Mouse (Mus musculus): ENCODE results near the gene Cyb5b. TPM values are rescaled to one million over a fixed set of nuclear protein-coding genes. Genes with fewer than 3 reads are reported as not detected.

The Cyb5b gene
- polyA plus RNA-seq, 1 experiment from 2014 or later = 93.2 TPM

DNA sequence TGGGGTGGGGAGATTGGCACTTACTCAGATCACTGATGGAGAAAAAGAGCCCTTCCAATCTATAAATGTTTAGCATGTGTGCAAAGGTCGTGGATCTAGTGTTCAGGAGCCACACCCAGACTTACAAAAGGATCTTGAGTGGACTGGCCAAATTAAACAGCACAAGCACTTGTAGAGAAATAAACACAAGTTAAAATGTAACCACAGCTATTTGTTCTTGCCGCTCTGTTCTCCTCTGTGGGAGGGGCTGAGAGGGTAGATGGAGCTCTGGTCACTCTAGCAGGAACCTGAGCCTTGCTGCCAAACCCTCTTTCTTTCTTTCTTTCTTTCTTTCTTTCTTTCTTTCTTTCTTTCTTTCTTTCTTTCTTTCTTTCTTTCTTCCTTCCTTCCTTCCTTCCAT, 33.4 kb upstream of the Cyb5b start:
- WGBS = 2% methylated on average over 2 of the region's 2 CpGs
- no peak for TF ChIP-seq CTCF (IDR thresholded peaks at IDR 0.05; ENCODE audit: low read depth)

DNA sequence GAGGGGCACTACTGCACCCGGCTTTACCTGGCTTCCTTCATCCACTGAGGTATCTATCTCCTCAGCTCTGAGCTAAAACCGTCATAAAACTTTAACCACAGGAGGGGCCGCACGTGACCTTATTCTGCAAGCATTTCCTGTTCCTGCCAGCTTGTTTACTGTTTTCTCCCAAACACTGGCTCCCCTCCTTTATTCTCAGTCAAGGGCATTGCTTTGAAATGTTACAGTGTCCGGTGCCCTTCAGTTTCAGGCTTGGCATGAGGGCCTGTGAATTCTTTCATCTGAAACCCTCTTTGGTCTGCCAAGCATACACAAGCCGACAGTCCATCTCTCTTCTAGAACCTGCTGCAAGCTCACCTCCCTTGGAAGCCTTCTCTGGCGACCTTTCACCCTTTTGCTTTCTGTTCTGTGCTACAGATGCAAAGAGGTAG, 31.6 kb upstream of the Cyb5b start:
- peak; percentile 63 for ATAC-seq
- H3K9ac ChIP-seq (ENCODE audit: low read depth, low read length) = no peak overlapping the region
- H3K4me3 ChIP-seq (ENCODE audit: low read depth, low read length) = no peak overlapping the region
- peak overlapping the region; percentile 44 for H3K4me2 ChIP-seq (replicated peaks; ENCODE audit: low read depth)
- H3K36me3 ChIP-seq (ENCODE audit: control insufficient read depth, insufficient read depth) = no peaks in the 10 kb centered on the region
- WGBS = 19% methylated on average over 7 of the region's 7 CpGs
- H3K27ac ChIP-seq (ENCODE audit: low read depth, low read length) = peak overlapping the region; percentile 57
- peaks cover 10% of the 10 kb centered on the region for H3K4me1 ChIP-seq (replicated peaks; ENCODE audit: control insufficient read depth, insufficient read depth, low read length)
- H3K9me3 ChIP-seq (ENCODE audit: control insufficient read depth) = no peaks in the 10 kb centered on the region
- TF ChIP-seq CTCF (IDR thresholded peaks at IDR 0.05; ENCODE audit: low read depth) = no peak
- no peaks in the 10 kb centered on the region for H3K27me3 ChIP-seq (replicated peaks; ENCODE audit: control insufficient read depth, insufficient read depth, low read length)

More for the DNA sequence above, 33.4 kb upstream of the Cyb5b start:
- Histone ChIP-seq H3K4me2 (replicated peaks; ENCODE audit: low read depth) (no peak overlapping the region), H3K4me3 (ENCODE audit: low read depth, low read length) (no peak overlapping the region), H3K36me3 (ENCODE audit: control insufficient read depth, insufficient read depth) (no peaks in the 10 kb centered on the region), H3K27ac (ENCODE audit: low read depth, low read length) (no peak overlapping the region), H3K9me3 (ENCODE audit: control insufficient read depth) (no peaks in the 10 kb centered on the region), H3K27me3 (replicated peaks; ENCODE audit: control insufficient read depth, insufficient read depth, low read length) (no peaks in the 10 kb centered on the region), H3K4me1 (replicated peaks; ENCODE audit: control insufficient read depth, insufficient read depth, low read length) (peaks cover 10% of the 10 kb centered on the region), H3K9ac (ENCODE audit: low read depth, low read length) (no peak overlapping the region)
- ATAC-seq = peak; percentile 70

DNA sequence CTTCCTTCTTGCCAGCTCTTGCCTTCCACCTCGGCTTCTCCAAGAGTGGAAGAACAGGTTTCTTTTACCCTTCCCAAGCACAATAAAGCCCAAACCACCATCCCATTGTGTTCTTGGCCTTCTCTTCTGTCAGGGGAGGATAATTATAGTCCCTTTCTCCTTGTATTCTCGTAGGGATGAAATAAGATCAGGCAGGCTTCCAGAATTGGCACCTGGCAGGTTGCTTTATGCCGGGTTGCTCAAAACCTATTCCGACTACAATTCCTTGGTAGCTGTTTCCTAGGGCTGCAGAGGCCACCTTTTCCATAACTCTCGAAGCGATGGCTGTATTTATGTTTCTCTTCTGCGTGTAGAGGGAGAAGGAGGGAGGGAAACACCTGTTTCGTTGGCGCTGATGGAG, 31.0 kb upstream of the Cyb5b start:
- Histone ChIP-seq H3K9me3 (ENCODE audit: control insufficient read depth) (no peaks in the 10 kb centered on the region), H3K27me3 (replicated peaks; ENCODE audit: control insufficient read depth, insufficient read depth, low read length) (no peaks in the 10 kb centered on the region), H3K4me3 (ENCODE audit: low read depth, low read length) (no peak overlapping the region), H3K36me3 (ENCODE audit: control insufficient read depth, insufficient read depth) (no peaks in the 10 kb centered on the region), H3K9ac (ENCODE audit: low read depth, low read length) (no peak overlapping the region), H3K27ac (ENCODE audit: low read depth, low read length) (no peak overlapping the region; the same call in 1 of the 2 replicates), H3K4me2 (replicated peaks; ENCODE audit: low read depth) (peak overlapping the region; percentile 44), H3K4me1 (replicated peaks; ENCODE audit: control insufficient read depth, insufficient read depth, low read length) (peaks cover 10% of the 10 kb centered on the region)
- TF ChIP-seq CTCF (IDR thresholded peaks at IDR 0.05; ENCODE audit: low read depth) = no peak
- 41% methylated on average over 9 of the region's 9 CpGs for WGBS
- no peak for ATAC-seq

DNA sequence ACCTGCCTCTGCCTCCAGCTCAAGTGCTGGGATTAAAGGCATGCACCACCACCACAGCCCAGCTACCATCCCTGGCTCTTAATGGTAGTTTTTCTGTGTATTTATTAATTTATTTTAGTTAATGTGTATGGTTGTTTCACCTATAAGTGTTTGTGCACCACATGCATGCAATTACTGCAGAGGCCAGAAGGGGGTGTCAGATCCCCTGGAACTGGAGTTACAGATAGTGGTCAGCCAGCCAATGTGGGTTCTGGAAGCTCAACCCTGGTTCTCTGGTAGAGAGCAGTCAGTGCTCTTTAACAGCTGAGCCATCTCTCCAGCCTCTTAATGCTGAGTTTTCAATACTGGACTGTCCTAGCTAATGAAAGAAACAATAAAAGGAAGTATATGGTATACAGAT, 29.6 kb upstream of the Cyb5b start:
- Histone ChIP-seq H3K27ac (ENCODE audit: low read depth, low read length) (no peak overlapping the region), H3K27me3 (replicated peaks; ENCODE audit: control insufficient read depth, insufficient read depth, low read length) (no peaks in the 10 kb centered on the region), H3K9me3 (ENCODE audit: control insufficient read depth) (no peaks in the 10 kb centered on the region), H3K9ac (ENCODE audit: low read depth, low read length) (no peak overlapping the region), H3K4me2 (replicated peaks; ENCODE audit: low read depth) (no peak overlapping the region), H3K4me3 (ENCODE audit: low read depth, low read length) (no peak overlapping the region), H3K36me3 (ENCODE audit: control insufficient read depth, insufficient read depth) (no peaks in the 10 kb centered on the region), H3K4me1 (replicated peaks; ENCODE audit: control insufficient read depth, insufficient read depth, low read length) (peaks cover 10% of the 10 kb centered on the region)
- TF ChIP-seq CTCF (IDR thresholded peaks at IDR 0.05; ENCODE audit: low read depth) = peak; percentile 46
- ATAC-seq = no peak

DNA sequence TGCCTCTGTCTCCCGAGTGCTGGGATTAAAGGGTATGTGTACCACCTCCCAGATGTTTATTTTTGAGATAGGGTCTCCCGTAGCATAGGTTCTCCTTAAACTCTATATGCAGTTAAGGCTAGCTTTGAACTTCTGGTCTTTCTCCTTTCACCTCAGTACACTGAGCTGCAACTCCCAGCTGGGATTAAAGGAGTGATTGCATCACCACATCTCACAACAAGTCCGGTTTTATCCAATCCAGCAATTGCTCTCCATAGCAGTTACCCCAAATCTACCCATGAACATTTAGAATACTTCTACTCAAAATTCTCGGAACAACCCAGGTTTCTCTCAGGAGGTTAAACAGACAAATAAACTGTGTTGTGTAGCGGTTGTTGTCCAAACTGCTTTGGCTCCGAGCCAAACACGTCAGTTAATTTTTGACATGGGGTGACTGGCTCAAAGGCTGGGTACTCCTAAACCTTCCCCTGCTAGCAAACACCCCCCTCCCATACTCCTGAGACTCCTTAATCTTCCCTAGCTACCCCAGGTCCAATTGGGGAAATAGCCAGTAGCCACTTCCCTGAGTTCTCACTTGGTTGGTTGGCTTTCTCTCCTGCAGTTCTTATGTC, 28.7 kb upstream of the Cyb5b start:
- Histone ChIP-seq H3K4me3 (ENCODE audit: low read depth, low read length) (no peak overlapping the region), H3K27ac (ENCODE audit: low read depth, low read length) (no peak overlapping the region), H3K36me3 (ENCODE audit: control insufficient read depth, insufficient read depth) (no peaks in the 10 kb centered on the region), H3K9me3 (ENCODE audit: control insufficient read depth) (no peaks in the 10 kb centered on the region), H3K27me3 (replicated peaks; ENCODE audit: control insufficient read depth, insufficient read depth, low read length) (no peaks in the 10 kb centered on the region), H3K4me1 (replicated peaks; ENCODE audit: control insufficient read depth, insufficient read depth, low read length) (peaks cover 8% of the 10 kb centered on the region), H3K4me2 (replicated peaks; ENCODE audit: low read depth) (no peak overlapping the region), H3K9ac (ENCODE audit: low read depth, low read length) (no peak overlapping the region)
- 84% methylated on average over 7 of the region's 7 CpGs for WGBS
- ATAC-seq = no peak
- no peak for TF ChIP-seq CTCF (IDR thresholded peaks at IDR 0.05; ENCODE audit: low read depth)

DNA sequence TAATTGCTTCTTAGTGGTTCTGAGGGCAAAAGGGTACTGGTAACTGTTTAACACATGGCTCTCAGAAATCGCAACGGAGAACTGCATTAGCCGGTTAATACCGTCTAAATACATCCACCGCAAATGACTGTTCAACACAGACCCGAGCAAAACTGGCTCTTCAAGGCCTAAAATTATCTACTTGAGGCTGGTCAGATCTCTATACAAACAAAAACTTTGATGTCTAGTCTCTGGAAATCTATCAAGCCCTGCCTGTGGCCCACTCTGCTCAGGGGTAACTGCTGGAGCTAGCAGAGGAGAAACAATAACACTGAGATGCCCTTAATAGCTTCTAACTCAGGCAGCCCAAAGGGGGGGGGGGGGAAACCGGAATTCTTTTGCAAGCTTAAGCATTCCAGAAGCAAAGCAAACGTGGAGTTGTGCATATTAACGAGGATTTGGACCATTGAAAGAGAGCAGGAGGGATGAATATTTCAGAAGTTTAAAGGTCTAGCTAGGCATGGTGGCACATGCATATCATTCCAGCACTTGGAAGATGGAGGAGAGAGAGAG, 27.3 kb upstream of the Cyb5b start:
- Histone ChIP-seq H3K4me3 (ENCODE audit: low read depth, low read length) (no peak overlapping the region), H3K4me1 (replicated peaks; ENCODE audit: control insufficient read depth, insufficient read depth, low read length) (peaks cover 5% of the 10 kb centered on the region; the same call in 1 of the 2 replicates), H3K27ac (ENCODE audit: low read depth, low read length) (no peak overlapping the region), H3K9ac (ENCODE audit: low read depth, low read length) (no peak overlapping the region), H3K9me3 (ENCODE audit: control insufficient read depth) (no peaks in the 10 kb centered on the region), H3K4me2 (replicated peaks; ENCODE audit: low read depth) (no peak overlapping the region), H3K27me3 (replicated peaks; ENCODE audit: control insufficient read depth, insufficient read depth, low read length) (no peaks in the 10 kb centered on the region), H3K36me3 (ENCODE audit: control insufficient read depth, insufficient read depth) (no peaks in the 10 kb centered on the region)
- no peak for TF ChIP-seq CTCF (IDR thresholded peaks at IDR 0.05; ENCODE audit: low read depth)
- 12% methylated on average over 9 of the region's 9 CpGs for WGBS
- ATAC-seq = no peak

Data from intestine, postnatal 0 days (tissue).